Mouse (Mus musculus) ES-Bruce4 (cell line): Measurements from ENCODE around the gene Psma1.

Source experiments
- CTCF ChIP-seq: IDR thresholded peaks from one replicate; pipeline ENCODE4 v1.8.1; 2011; ENCODE audit warnings: low read depth, low read length
- EP300 ChIP-seq: IDR thresholded peaks from 2 replicates; pipeline ENCODE4 v1.6.1; 2011; ENCODE audit warnings: low read depth, low read length; ENCODE audit not compliant: insufficient read depth
- POLR2A ChIP-seq: IDR thresholded peaks from one replicate; pipeline ENCODE4 v1.8.1; 2011; ENCODE audit warnings: low read length; ENCODE audit not compliant: insufficient read depth

- no peak for TF ChIP-seq CTCF
- no peak for TF ChIP-seq EP300
- no peak for TF ChIP-seq POLR2A
Measured at GRCm38 (mm10) chr7:114233980-114234379, 41.9 kb downstream of the Psma1 start.
